Mouse (Mus musculus) urinary bladder, postnatal 36 days (tissue): Measurements from ENCODE around the gene Slc26a10.
A peak's percentile ranks its signal among the peaks of the same experiment; 100 is the strongest.

Source experiments
- DNase-seq, 2 experiments: peaks; one replicate each; pipeline ENCODE4 v3.0.0; 2022; ENCODE audit warnings: low spot score in 2 of 2, mixed read lengths in 1 of 2

Gene Slc26a10

DNA sequence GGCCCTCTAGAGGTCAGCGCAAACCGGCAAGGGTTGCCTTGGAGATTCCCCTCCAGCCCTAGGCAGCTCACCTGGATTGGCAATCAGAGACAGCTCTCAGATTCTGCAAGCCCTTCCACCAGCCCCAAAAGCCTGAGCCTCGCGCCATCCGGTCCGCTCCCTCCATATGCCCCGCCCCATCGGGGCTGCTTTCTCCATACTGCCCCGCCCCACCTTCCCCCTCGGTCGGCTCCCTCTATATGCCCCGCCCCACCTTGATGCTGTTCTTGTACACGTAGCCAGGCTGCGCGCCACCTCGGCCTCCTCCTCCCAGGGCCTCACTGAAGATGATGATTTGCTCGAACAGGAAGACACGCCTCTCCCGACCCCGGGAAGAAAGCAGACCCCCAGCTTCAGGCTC is 3.3 kb upstream of the Slc26a10 start:
- DNase-seq, result no peak

DNA sequence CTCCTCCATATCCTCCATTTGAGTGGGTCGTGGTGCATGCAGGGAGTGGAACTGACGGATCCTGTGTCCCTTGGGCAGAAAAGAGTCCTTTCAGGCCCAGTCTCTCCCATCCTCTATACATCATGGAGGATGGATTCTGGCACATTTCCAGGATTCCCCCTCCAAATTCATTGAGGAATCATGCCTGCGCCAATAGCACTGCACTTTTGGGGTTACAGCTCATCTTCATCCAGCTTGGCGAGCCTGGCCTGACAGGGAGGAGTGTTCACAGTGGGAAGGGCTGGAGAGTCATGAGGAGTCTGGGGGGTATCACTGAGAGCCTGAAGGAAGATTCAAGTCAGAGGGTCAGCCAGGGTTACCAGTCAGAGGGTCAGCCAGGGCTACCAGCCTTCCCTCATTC is 2.2 kb upstream of the Slc26a10 start:
- no peak for DNase-seq

- DNase-seq, result no peak
Measured at GRCm38 (mm10) chr10:127181566-127181965, 1.1 kb upstream of the Slc26a10 start.

- DNase-seq, result no peak
Measured at GRCm38 (mm10) chr10:127180695-127181047, 226 bp upstream of the Slc26a10 start.

DNA sequence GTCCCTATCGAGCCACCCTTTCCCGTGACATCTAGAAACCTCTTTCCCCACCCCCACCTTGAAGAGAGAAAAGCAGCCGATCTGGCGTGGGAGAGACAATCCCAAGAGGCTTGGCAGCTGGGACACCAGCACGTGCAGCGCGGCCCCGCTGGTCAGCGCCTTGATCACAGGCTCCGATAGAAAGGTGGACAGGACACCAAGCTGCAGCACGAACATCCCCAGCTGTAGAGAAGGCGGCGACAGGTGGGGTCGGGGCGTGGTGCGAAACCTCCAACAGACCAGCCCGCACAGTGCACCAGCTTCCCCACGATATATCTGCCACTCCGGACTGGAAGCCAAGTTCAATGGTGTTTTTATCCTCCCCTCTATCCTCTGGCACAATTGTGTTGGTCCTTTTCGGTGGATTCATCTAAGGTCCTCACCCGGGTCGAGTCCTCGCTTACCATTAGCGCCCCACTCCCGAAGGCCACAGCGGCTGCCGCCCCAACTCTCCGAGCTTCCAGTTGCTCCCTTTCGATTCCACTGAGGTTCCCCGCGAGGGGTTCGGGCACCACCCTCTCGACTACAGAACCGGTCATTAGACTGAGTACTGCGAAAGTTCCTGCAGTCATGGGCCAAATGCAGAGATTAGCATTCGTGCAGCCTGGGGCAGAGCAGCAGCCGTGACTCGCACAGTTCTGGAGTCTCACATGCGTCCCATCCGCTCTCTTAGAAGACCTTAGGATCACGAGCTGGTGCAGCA is 2.0 kb downstream of the Slc26a10 start:
- DNase-seq, result no peak

- peak; percentile 26 to 64 for DNase-seq
Measured at GRCm38 (mm10) chr10:127177719-127178118, 2.7 kb downstream of the Slc26a10 start.

DNA sequence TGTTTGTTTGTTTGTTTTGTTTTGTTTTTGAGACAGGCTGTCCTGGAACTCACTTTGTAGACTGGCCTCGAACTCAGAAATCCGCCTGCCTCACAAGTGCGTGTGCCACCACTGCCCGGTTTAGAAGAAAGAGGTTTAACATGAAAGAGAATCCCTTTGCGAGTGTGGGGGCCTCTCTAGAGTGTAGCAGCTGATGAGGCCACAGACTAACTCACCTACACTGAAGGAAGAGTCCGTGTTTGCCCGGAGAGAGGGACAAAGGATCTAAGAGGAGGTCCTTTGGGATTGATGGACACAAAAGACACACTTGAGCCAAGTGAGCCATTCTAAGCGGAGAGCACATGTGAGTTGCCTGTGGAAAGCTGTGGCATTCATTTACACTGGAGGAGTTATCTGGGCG is 3.2 kb downstream of the Slc26a10 start:
- no peak for DNase-seq

GRCm38 (mm10) chr10:127176756-127177155 is 3.7 kb downstream of the Slc26a10 start:
- no peak for DNase-seq

DNA sequence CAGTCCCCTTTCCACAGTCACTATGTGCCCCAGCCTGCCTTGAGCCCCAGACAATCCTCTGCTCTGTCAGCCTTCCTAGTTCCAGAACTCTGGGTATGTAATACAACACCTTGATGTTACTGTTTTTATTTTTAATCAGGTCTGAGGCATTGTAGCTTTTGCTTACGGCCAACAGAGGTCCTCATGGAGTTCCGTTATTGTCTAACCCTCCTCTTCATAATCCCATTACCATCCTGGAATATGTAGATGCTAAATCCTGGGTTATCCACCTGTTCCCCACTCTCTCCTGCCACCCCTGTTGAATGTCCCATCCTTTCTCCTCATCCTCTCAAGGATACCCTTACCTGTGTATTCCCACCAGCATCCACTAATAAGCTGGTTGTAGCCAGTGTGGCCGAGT is 4.2 kb downstream of the Slc26a10 start:
- no peak for DNase-seq

- no peak for DNase-seq
Measured at GRCm38 (mm10) chr10:127174170-127174569, 6.3 kb downstream of the Slc26a10 start.

- DNase-seq, result no peak
Measured at GRCm38 (mm10) chr10:127173148-127174065, 7.0 kb downstream of the Slc26a10 start.

GRCm38 (mm10) chr10:127171631-127172200 is 8.7 kb downstream of the Slc26a10 start:
- no peak for DNase-seq

GRCm38 (mm10) chr10:127170837-127171272 is 9.6 kb downstream of the Slc26a10 start:
- peak; percentile 60 to 70 for DNase-seq

DNA sequence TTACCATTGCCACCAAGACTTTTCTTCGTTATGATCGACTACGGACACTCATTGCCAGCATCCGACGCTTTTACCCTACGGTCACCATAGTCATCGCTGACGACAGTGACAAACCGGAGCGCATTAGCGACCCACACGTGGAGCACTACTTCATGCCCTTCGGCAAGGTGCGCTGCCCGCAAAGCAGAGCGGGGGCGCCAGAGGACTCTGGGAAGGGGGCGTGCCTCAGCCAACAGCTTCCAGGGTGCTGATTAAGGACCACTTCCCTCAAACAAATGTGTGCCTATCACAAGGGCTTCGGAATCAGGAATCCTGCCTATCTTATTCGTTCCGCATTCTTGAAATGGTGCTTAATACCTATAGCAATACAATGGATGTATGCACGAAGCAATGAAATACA is 10.4 kb downstream of the Slc26a10 start:
- no peak for DNase-seq

DNA sequence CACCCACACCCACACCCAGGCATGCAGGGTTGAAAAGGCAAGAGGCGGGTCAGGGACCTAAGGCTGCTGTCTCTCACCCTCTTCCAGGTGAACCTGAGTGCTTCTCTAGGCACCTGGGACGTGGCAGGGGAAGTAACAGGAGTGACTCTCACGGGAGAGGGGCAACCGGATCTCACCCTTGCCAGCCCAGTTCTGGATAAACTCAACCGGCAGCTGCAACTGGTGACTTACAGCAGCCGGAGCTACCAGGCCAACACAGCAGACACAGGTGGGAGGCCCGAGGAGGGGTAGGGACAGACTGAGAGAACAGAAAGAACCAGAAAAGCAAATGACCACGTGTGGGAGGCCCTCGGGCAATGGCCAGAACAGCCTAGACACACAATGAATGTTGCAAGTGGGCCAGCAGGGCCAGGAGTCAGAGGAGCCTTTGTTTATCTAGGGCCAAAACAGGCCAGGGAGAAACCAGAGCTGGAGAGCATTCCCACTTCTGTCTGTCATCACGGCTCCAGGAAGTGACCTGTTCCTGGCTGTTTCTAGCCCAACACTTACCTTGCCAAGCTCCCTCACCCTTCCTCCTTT is 12.7 kb downstream of the Slc26a10 start:
- no peak for DNase-seq

DNA sequence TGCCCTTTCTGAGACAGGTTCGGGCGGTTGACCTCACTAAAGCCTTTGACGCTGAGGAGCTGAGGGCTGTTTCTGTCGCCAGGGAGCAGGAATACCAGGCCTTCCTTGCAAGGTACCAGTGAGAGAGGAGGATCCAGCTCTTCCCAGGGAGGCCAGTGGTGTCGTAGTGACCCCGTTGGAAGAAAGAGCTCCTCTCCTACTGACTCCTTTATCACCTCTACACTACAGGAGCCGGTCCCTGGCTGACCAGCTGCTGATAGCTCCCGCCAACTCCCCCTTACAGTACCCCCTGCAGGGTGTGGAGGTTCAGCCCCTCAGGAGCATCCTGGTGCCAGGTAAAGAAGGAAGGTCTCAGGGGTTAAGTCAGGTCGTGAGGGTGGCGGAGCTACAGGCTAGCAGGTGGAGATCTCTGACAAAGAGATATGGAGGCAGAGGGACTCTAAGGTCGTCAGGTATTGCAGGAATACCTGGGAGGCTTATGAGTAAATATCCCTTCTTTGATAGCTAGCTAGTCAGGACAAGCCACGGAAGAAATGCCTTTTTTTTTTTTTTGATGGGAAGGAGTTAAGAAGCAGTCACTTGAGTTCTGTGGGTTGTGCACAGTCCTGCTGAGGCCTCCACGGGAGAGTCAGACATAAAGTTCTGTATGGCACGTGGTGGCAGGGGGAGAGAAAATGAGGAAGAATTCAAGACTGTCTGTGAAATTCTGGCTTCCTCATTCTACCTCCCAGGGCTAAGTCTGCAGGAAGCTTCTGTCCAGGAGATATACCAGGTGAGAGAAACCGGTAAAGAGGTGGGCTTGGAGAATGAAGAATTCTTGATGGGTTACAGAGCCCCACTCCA is 13.5 kb downstream of the Slc26a10 start:
- no peak for DNase-seq

DNA sequence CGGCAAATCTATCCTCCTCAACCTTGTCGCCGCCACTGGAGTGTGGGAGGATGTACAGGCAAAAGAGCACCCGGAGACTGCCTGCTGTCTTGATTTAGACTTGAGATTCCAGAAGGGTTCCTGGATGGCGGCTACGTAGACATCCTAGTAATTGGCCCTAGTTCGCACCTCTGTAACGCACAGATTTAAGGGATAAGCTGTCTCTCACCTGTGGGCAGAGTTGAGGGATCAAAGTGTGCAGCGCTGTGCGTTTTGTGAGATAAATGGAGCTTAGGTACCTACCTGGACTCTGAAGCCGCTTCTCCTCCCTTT is 14.1 kb downstream of the Slc26a10 start:
- no peak for DNase-seq

DNA sequence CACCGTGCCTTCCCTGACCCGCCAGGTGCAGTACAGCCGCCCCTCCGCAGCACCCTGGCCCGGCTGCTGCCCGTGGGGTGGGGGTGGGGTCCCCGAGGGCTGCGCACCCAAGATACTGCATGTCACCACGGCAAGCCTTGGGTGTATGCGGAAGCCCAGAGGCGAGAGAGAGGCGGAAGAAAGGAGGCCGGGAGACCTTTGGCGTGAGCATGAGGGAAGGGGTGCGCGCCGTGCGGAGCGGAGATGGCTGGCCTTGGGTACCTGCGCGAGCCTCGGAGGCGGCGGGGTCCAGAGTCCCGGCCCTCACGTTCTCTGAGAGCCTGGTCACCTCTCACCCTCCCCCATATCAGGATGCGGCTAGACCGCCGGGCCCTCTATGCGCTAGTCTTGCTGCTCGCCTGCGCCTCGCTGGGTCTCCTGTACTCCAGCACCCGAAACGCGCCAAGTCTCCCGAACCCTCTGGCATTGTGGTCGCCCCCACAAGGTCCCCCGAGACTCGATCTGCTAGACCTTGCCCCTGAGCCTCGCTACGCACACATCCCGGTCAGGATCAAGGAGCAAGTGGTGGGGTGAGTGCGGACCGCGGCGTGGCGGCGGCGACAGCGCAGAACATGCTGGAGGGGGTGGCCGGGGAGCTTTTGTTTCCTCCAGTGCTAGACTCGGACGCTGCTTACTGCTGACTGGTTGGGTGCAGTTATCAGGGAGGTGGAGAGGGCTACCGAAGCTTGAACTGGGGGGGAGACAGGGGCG is 14.6 kb downstream of the Slc26a10 start:
- DNase-seq, result peak in 1 of 2 experiments; percentile 41

DNA sequence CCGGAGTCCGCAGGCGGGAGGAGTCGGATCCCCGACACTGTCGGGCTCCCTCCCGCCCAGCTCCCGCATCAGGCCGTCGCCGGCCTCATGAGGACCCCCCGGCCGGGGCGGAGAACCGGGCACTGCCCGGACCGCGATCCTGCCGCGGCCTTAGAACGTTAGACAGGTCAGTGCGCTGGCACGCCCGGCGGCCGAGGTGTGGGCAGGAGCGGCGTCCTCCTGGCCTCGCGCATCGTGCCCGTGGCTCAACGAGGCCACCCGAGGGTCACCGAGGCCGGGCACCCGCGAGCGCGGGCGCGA is 15.1 kb downstream of the Slc26a10 start:
- peak in 1 of 2 experiments; percentile 33 for DNase-seq

DNA sequence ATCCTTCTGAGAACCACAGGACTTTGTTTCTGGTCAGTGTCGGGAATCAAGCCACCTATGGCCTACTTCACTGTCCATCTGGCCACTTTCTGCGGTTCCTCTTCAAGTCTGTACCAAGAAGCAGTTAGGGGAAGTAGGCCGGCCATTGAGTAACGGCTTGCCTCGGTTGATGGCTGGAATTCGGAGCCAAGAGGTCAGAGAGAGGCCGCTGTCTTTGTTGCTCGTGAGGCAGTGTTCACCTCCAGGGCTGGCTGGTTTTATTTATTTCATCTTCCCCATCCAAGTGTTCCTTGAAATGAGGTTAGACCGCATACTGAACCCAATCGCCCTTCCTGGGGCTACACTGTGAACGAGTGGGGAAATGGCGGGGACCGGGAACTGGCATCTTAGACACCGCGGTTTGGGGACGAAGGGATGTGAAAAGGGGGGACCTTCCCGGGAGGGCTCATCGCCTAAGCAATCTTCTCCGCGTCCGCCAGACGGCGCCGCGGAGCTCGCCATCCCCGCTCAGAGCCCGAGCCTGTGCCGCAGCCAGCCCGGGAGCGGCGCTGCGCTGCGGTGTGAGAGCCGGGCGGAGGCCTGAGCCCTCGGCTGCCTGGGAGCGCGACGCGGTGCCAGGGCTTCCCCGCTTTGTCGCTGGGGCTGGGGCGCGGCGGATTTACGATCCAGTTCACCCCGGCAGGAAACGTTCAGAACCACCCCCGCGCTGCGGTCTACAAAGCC is 15.7 kb downstream of the Slc26a10 start, which contains the start of gene B4galnt1:
TSS of gene B4galnt1 (plus strand) at position 595 of the 723 bp plus-strand sequence.
- peak; percentile 55 to 59 for DNase-seq
